ENCODE assay signal across 12 mouse cellular contexts in the genomic region with DNA sequence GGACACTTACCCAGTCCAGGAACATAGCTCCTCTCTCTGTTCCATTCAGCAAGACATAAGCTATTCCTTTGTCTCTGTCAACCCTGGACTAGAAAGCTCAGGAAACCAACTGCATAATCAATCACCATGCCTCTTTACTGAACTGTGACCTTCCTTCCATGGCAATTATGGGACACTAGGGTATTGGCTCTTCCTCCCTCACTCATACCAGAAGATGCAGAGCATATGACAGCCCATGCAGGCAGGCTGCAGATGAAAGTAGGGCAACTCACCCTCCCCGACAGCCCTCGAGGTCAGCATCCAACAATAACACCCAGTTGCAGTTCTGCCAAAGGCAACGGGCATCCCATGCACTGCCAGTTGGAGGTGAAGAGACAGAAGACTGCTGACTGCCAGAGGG.
A peak's percentile ranks its signal among the peaks of the same experiment; 100 is the strongest.
DNase-seq lines count a peak whose midpoint lies in the region; ATAC-seq and TF ChIP-seq lines count a peak whose summit lies in the region.
"Had no signal": no experiment of that assay in that cellular context is flagged by ENCODE, and none has a peak within 500 bp of the region (broad histone marks: within the 10 kb centered on the region; RNA-seq: fewer than 3 reads in every experiment).

No protein-coding gene starts in this region.

- TF ChIP-seq CTCF in hindbrain, postnatal 0 days (IDR thresholded peaks at IDR 0.05; ENCODE audit: low read depth): no peak

- H3K9me3 ChIP-seq in hindbrain, embryonic 10.5 days: no peaks in the 10 kb centered on the region
- H3K9me3 ChIP-seq in hindbrain, postnatal 0 days (ENCODE audit: low read length): no peaks in the 10 kb centered on the region
- H3K9me3 ChIP-seq in neural tube, embryonic 15.5 days (replicated peaks): no peaks in the 10 kb centered on the region
- H3K9me3 ChIP-seq: intestine, embryonic 15.5 days; megakaryocyte, embryonic 14.5 days had no signal

- no peak overlapping the region for H3K4me3 ChIP-seq in hindbrain, embryonic 10.5 days
- H3K4me3 ChIP-seq in hindbrain, postnatal 0 days (ENCODE audit: low read length): no peak overlapping the region
- no peak overlapping the region for H3K4me3 ChIP-seq in neural tube, embryonic 15.5 days (replicated peaks)
- H3K4me3 ChIP-seq: intestine, embryonic 15.5 days; megakaryocyte, embryonic 14.5 days had no signal

- H3K27me3 ChIP-seq in hindbrain, embryonic 10.5 days (ENCODE audit: insufficient read depth, poor library complexity, severe bottlenecking): no peaks in the 10 kb centered on the region
- no peaks in the 10 kb centered on the region for H3K27me3 ChIP-seq in hindbrain, postnatal 0 days (ENCODE audit: insufficient read depth, low read length)
- H3K27me3 ChIP-seq in neural tube, embryonic 15.5 days (replicated peaks): no peaks in the 10 kb centered on the region
- H3K27me3 ChIP-seq: intestine, embryonic 15.5 days had no signal

- no peaks in the 10 kb centered on the region for H3K36me3 ChIP-seq in hindbrain, embryonic 10.5 days
- H3K36me3 ChIP-seq in hindbrain, postnatal 0 days (ENCODE audit: insufficient read depth, low read length): no peaks in the 10 kb centered on the region
- H3K36me3 ChIP-seq in neural tube, embryonic 15.5 days: no peaks in the 10 kb centered on the region
- H3K36me3 ChIP-seq: intestine, embryonic 15.5 days had no signal

- no peak for ATAC-seq in hindbrain, postnatal 0 days
- no peak for ATAC-seq in neural tube, embryonic 15.5 days (ENCODE audit: low FRiP score)
- ATAC-seq: intestine, embryonic 15.5 days had no signal

- no peak overlapping the region for H3K4me2 ChIP-seq in hindbrain, postnatal 0 days (ENCODE audit: low read depth, low read length)
- H3K4me2 ChIP-seq in neural tube, embryonic 15.5 days: no peak overlapping the region
- H3K4me2 ChIP-seq: intestine, embryonic 15.5 days had no signal

- WGBS in hindbrain, embryonic 10.5 days: 30% methylated on average over 3 of the region's 3 CpGs
- 24% methylated on average over 3 of the region's 3 CpGs for WGBS in hindbrain, postnatal 0 days
- WGBS in neural tube, embryonic 15.5 days: 42% methylated on average over 3 of the region's 3 CpGs

- H3K27ac ChIP-seq in hindbrain, embryonic 10.5 days: peak overlapping the region; percentile 56; the same call in 1 of the 2 replicates
- H3K27ac ChIP-seq in hindbrain, postnatal 0 days: no peak overlapping the region
- no peak overlapping the region for H3K27ac ChIP-seq in neural tube, embryonic 15.5 days (replicated peaks)
- H3K27ac ChIP-seq: intestine, embryonic 15.5 days had no signal

- H3K9ac ChIP-seq in hindbrain, postnatal 0 days (replicated peaks; ENCODE audit: low read length): no peak overlapping the region
- no peak overlapping the region for H3K9ac ChIP-seq in neural tube, embryonic 15.5 days (replicated peaks)
- H3K9ac ChIP-seq: intestine, embryonic 15.5 days had no signal

- DNase-seq in hindbrain, embryonic 10.5 days (ENCODE audit: low spot score): peak; percentile 41
- DNase-seq in hindbrain, postnatal 0 days (ENCODE audit: low spot score): no peak
- DNase-seq in neural tube, embryonic 10.5 days (ENCODE audit: extremely low spot score, low spot score): peak; percentile 19
- DNase-seq in embryo, embryonic 10 days (ENCODE audit: low spot score): peak; percentile 57
- DNase-seq in spleen, postnatal 36 days (ENCODE audit: low spot score in 2 of 2): no peak
- DNase-seq in thymus, adult 18-20 months: no peak
- no peak for DNase-seq in left cerebral cortex, adult 11 months (ENCODE audit: low spot score)
- DNase-seq: B cell, adult 2 months; thymus, postnatal 36 days had no signal

- H3K4me1 ChIP-seq in hindbrain, embryonic 10.5 days (replicated peaks): peaks cover 13% of the 10 kb centered on the region
- no peaks in the 10 kb centered on the region for H3K4me1 ChIP-seq in hindbrain, postnatal 0 days (ENCODE audit: insufficient read depth, low read length)
- H3K4me1 ChIP-seq in neural tube, embryonic 15.5 days: no peaks in the 10 kb centered on the region
- H3K4me1 ChIP-seq: intestine, embryonic 15.5 days had no signal

Comparison
In these comparisons a context has a peak if more than half of its experiments do, and no peak if none do; other contexts are left out.
1. DNase-seq: peak in hindbrain, embryonic 10.5 days (single experiment), neural tube, embryonic 10.5 days (single experiment) and embryo, embryonic 10 days (single experiment); none in hindbrain, postnatal 0 days (single experiment), spleen, postnatal 36 days (0 of 2), thymus, adult 18-20 months (0 of 2) and left cerebral cortex, adult 11 months (single experiment).